Mouse (Mus musculus) small intestine, adult 2 months (tissue): ENCODE data around the gene Clcnkb.

Source experiments
- CTCF ChIP-seq: fragments of 200-500 bp; IDR thresholded peaks from 2 replicates; pipeline ENCODE4 v1.5.1; 2012; ENCODE audit warnings: low read depth, mild to moderate bottlenecking, control low read depth, inconsistent platforms, low read length, moderate library complexity, mixed read lengths; ENCODE audit not compliant: insufficient replicate concordance, insufficient read length; ENCODE audit errors: extremely low read depth
- POLR2A ChIP-seq: fragments of 200-500 bp; IDR thresholded peaks from 2 replicates; pipeline ENCODE4 v1.6.1; 2012; ENCODE audit warnings: low read depth, mild to moderate bottlenecking, control low read depth, inconsistent platforms, low read length, moderate library complexity

- TF ChIP-seq POLR2A (no peak), CTCF (no peak)
These were observed 43.4 kb downstream of the Clcnkb start for GRCm38 (mm10) chr4:141372426-141372825.
